ENCODE assay signal across 13 mouse cellular contexts in genomic region chr11:46085398-46086163, GRCm38 (mm10). TPM values are rescaled to one million over a fixed set of nuclear protein-coding genes. Genes with fewer than 3 reads are reported as not detected.
DNase-seq lines count a peak whose midpoint lies in the region; ATAC-seq and TF ChIP-seq lines count a peak whose summit lies in the region.
"Had no signal": no experiment of that assay in that cellular context is flagged by ENCODE, and none has a peak within 500 bp of the region (broad histone marks: within the 10 kb centered on the region; RNA-seq: fewer than 3 reads in every experiment).

No protein-coding gene starts in this region.

- DNase-seq in adrenal gland, adult (ENCODE audit: inconsistent age in 2 of 2, low spot score in 1 of 2), result peak; percentile 37 to 91
- no peak for DNase-seq in adrenal gland, postnatal 4 days (ENCODE audit: low spot score in 2 of 2)
- DNase-seq in spleen, adult 2 months (ENCODE audit: low read depth in 1 of 2, low spot score in 2 of 2), result no peak
- no peak for DNase-seq in spleen, postnatal 14 days (ENCODE audit: low spot score in 2 of 2)
- peak; percentile 73 for DNase-seq in heart, postnatal 4 days
- DNase-seq in urinary bladder, adult 18-20 months (ENCODE audit: low spot score in 2 of 2), result no peak
- no peak for DNase-seq in embryo, embryonic 10.5 days (ENCODE audit: low spot score)
- DNase-seq: cerebellum, adult 11-12 months; retina, postnatal 1 day had no signal

- H3K27me3 ChIP-seq in spleen, adult 2 months (ENCODE audit: control insufficient read depth, insufficient read depth, low read length), result no peaks in the 10 kb centered on the region
- H3K27me3 ChIP-seq in stomach, embryonic 16.5 days (ENCODE audit: control insufficient read depth, insufficient read depth, low read length), result no peaks in the 10 kb centered on the region
- H3K27me3 ChIP-seq: embryonic facial prominence, embryonic 12.5 days; limb, embryonic 13.5 days had no signal

- no peak for TF ChIP-seq CTCF in spleen, adult 2 months (IDR thresholded peaks at IDR 0.05; ENCODE audit: extremely low read depth, insufficient read depth, insufficient read length, insufficient replicate concordance)

- H3K4me3 ChIP-seq in spleen, adult 2 months (ENCODE audit: extremely low read depth, insufficient read depth, insufficient read length), result no peak overlapping the region
- no peak overlapping the region for H3K4me3 ChIP-seq in stomach, embryonic 16.5 days (replicated peaks; ENCODE audit: low read length)
- H3K4me3 ChIP-seq: embryonic facial prominence, embryonic 12.5 days; limb, embryonic 13.5 days had no signal

- peaks cover 4% of the 10 kb centered on the region; the same call in 1 of the 2 replicates for H3K36me3 ChIP-seq in spleen, adult 2 months (ENCODE audit: control insufficient read depth, insufficient read depth, low read length)
- no peaks in the 10 kb centered on the region for H3K36me3 ChIP-seq in stomach, embryonic 16.5 days (ENCODE audit: control insufficient read depth, insufficient read depth, low read length)
- H3K36me3 ChIP-seq: embryonic facial prominence, embryonic 12.5 days had no signal

- ATAC-seq in stomach, embryonic 16.5 days (ENCODE audit: insufficient read depth, low FRiP score), result no peak
- ATAC-seq: forebrain, embryonic 14.5 days had no signal

- TF ChIP-seq POLR2A in spleen, adult 2 months (IDR thresholded peaks at IDR 0.05; ENCODE audit: low read depth, low read length), result no peak

- WGBS in spleen, adult 2 months, result 92% methylated on average over 10 of the region's 10 CpGs
- WGBS in stomach, embryonic 16.5 days, result 83% methylated on average over 10 of the region's 10 CpGs

- peaks cover 26% of the 10 kb centered on the region for H3K4me1 ChIP-seq in spleen, adult 2 months (ENCODE audit: control insufficient read depth, insufficient read depth, insufficient read length)
- H3K4me1 ChIP-seq in stomach, embryonic 16.5 days (ENCODE audit: control insufficient read depth, insufficient read depth, low read length), result peaks cover 35% of the 10 kb centered on the region

- H3K9me3 ChIP-seq in stomach, embryonic 16.5 days (replicated peaks; ENCODE audit: control insufficient read depth, low read length), result no peaks in the 10 kb centered on the region
- H3K9me3 ChIP-seq: embryonic facial prominence, embryonic 12.5 days; limb, embryonic 13.5 days had no signal

- H3K9ac ChIP-seq in stomach, embryonic 16.5 days (ENCODE audit: low read length), result no peak overlapping the region
- H3K9ac ChIP-seq: embryonic facial prominence, embryonic 12.5 days; limb, embryonic 13.5 days had no signal

- H3K27ac ChIP-seq in spleen, adult 2 months (ENCODE audit: insufficient read depth, low read length), result peak overlapping the region; percentile 72
- peak overlapping the region; percentile 2; the same call in 1 of the 2 replicates for H3K27ac ChIP-seq in stomach, embryonic 16.5 days (ENCODE audit: low read length)
- H3K27ac ChIP-seq: embryonic facial prominence, embryonic 12.5 days; limb, embryonic 13.5 days had no signal

- no peak overlapping the region for H3K4me2 ChIP-seq in stomach, embryonic 16.5 days (ENCODE audit: low read depth, low read length)
- H3K4me2 ChIP-seq: embryonic facial prominence, embryonic 12.5 days; limb, embryonic 13.5 days had no signal

RNA-seq across cellular contexts. Expression of gene Adam19, which starts 29.8 kb away (rescaled TPM):
- 10 to 100 TPM; 22.4 to 25.8 TPM for total RNA-seq in adrenal gland, postnatal 4 days (2021)
- 21.3 and 24.9 TPM in 2 replicates for polyA plus RNA-seq in spleen, adult 2 months (2012; rRNA removed)
- 100 to 1,000 TPM; 161 to 163 TPM for total RNA-seq in heart, postnatal 4 days (2021)
- 22.0 and 22.4 TPM in 2 replicates for polyA plus RNA-seq in stomach, embryonic 16.5 days (2015; fragmentation: Nextera tagmentation; extraction: Ambion mirVana)

RNA-seq across cellular contexts. Expression of gene Gm12166, which starts 33.5 kb away (rescaled TPM):
- total RNA-seq in adrenal gland, postnatal 4 days (2021), result 1 to 10 TPM; 6.1 to 8.2 TPM
- 9.4 and 28.6 TPM in 2 replicates for polyA plus RNA-seq in spleen, adult 2 months (2012; rRNA removed)
- 1 to 10 TPM; 2.7 to 4.0 TPM for total RNA-seq in heart, postnatal 4 days (2021)
- polyA plus RNA-seq in stomach, embryonic 16.5 days (2015; fragmentation: Nextera tagmentation; extraction: Ambion mirVana), result 4.7 and 7.9 TPM in 2 replicates

Comparison
In these comparisons a context has a peak if more than half of its experiments do, and no peak if none do; other contexts are left out.
1. DNase-seq: peak in adrenal gland, adult (2 of 2) and heart, postnatal 4 days (single experiment); none in adrenal gland, postnatal 4 days (0 of 2), spleen, adult 2 months (0 of 2), spleen, postnatal 14 days (0 of 2), urinary bladder, adult 18-20 months (0 of 2) and embryo, embryonic 10.5 days (single experiment).
2. RNA of gene Adam19, which starts 29.8 kb away (total RNA-seq): 161 to 163 TPM in heart, postnatal 4 days; 22.4 to 25.8 TPM in adrenal gland, postnatal 4 days; every median in the first group is over 4 times any median in the second.